Mouse (Mus musculus) left cerebral cortex, adult 2 months (tissue): ENCODE measurements around the gene Nsun5. TPM values are rescaled to one million over a fixed set of nuclear protein-coding genes. Genes with fewer than 3 reads are reported as not detected.

Experiments
- DNase-seq, 2 experiments: peaks; one replicate each; pipeline ENCODE4 v3.0.0; 2021 to 2022; ENCODE audit warnings: low spot score in 2 of 2, mixed read lengths in 1 of 2; ENCODE audit errors: extremely low spot score in 1 of 2
- H3K27ac ChIP-seq: fragments of 200-600 bp; 2 replicates; pipeline ENCODE4 v1.8.1; 2022
- H3K4me3 ChIP-seq: fragments of 200-600 bp; 2 replicates; pipeline ENCODE4 v1.8.1; 2022
- CTCF ChIP-seq: fragments of 200-600 bp; IDR thresholded peaks from 2 replicates; pipeline ENCODE4 v1.8.1; 2022; ENCODE audit warnings: antibody characterized with exemption, mild to moderate bottlenecking, moderate library complexity
- intact Hi-C: fragments of 180-260 bp; cut with DNase I; formaldehyde crosslinking; loops from one replicate; pipeline ENCODE4 v1.15.1; 2025
- long read RNA-seq, 2 experiments: library from polyadenylated mRNA; stranded (forward); transcript quantifications; one replicate each; pipeline ENCODE4 v2.0.0; 2021; ENCODE audit warnings: borderline mapping rate in 2 of 2
- total RNA-seq, 2 experiments: library from RNA; stranded (reverse); gene quantifications; 2 replicates each; pipeline ENCODE4 v1.2.3; 2021

Nsun5 gene
- total RNA-seq: 10 to 100 TPM; 22.2 to 22.6 TPM
- long read RNA-seq, experiment 1, partial matches to known transcripts: 4 of 15 reads
- long read RNA-seq, experiment 1, other reads (novel, unspliced or antisense): 9 of 15 reads
- long read RNA-seq, experiment 2, partial matches to known transcripts: 0 of 17 reads
- long read RNA-seq, experiment 2, other reads (novel, unspliced or antisense): 15 of 17 reads

GRCm38 (mm10) chr5:135369787-135370654 lies at the start of gene Nsun5:
Gene Nsun5, plus strand, starts transcription at chr5:135369953.
- Histone ChIP-seq H3K4me3 (peak within 1 kb of the TSS; percentile 81), H3K27ac (peak within 1 kb of the TSS; percentile 91)
- intact Hi-C loops: no loop called here
- peak; percentile 94 to 97 for DNase-seq
- TF ChIP-seq CTCF: no peak

GRCm38 (mm10) chr5:135322197-135322596 lies 47.6 kb upstream of the Nsun5 start:
- H3K4me3 ChIP-seq: no peak overlapping the region
- intact Hi-C loops: no loop called here
- no peak for TF ChIP-seq CTCF
- no peak overlapping the region for H3K27ac ChIP-seq
- DNase-seq: no peak

GRCm38 (mm10) chr5:135326121-135326659 lies 43.6 kb upstream of the Nsun5 start:
- no peak for DNase-seq
- no peak overlapping the region for H3K4me3 ChIP-seq
- H3K27ac ChIP-seq: no peak overlapping the region
- no peak for TF ChIP-seq CTCF
- intact Hi-C loops: no loop called here

DNA sequence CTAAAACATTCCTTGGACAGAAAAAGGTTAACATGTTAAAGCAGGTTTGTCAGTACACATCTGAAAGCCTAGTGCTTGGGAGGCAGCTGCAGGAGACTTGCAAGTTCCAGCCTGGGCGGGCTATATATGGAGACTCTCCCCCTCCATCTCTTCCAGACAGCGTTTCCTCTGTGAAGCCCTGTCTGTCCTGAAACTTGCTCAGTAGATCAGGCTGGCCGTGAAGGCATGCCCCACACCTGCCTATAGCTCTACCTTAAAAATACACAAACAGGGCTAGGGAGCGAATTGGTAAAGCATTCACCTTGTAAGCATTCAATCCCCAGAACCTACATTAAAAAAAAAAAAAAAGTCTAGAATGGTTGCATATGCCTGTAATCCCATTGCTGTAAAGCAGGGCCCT lies 40.3 kb upstream of the Nsun5 start:
- no peak overlapping the region for H3K4me3 ChIP-seq
- no peak for TF ChIP-seq CTCF
- no peak overlapping the region for H3K27ac ChIP-seq
- intact Hi-C loops: no loop called here
- DNase-seq: no peak

GRCm38 (mm10) chr5:135330201-135330600 lies 39.6 kb upstream of the Nsun5 start:
- intact Hi-C loops: no loop called here

GRCm38 (mm10) chr5:135331161-135331560 lies 38.6 kb upstream of the Nsun5 start:
- DNase-seq: no peak
- intact Hi-C loops: no loop called here

More at GRCm38 (mm10) chr5:135330201-135330600, 39.6 kb upstream of the Nsun5 start:
- no peak for DNase-seq
- H3K4me3 ChIP-seq: no peak overlapping the region
- no peak for TF ChIP-seq CTCF
- no peak overlapping the region for H3K27ac ChIP-seq

GRCm38 (mm10) chr5:135337575-135337974 lies 32.2 kb upstream of the Nsun5 start:
- intact Hi-C loops: no loop called here
- no peak for DNase-seq
- no peak overlapping the region for H3K27ac ChIP-seq
- peak; percentile 11 for TF ChIP-seq CTCF
- H3K4me3 ChIP-seq: no peak overlapping the region

More at GRCm38 (mm10) chr5:135331161-135331560, 38.6 kb upstream of the Nsun5 start:
- TF ChIP-seq CTCF: no peak
- no peak overlapping the region for H3K4me3 ChIP-seq
- H3K27ac ChIP-seq: no peak overlapping the region

GRCm38 (mm10) chr5:135345989-135346388 lies 23.8 kb upstream of the Nsun5 start:
- no peak for TF ChIP-seq CTCF
- intact Hi-C loops: no loop called here
- Histone ChIP-seq H3K27ac (no peak overlapping the region), H3K4me3 (no peak overlapping the region)
- no peak for DNase-seq

- Histone ChIP-seq H3K27ac (no peak overlapping the region), H3K4me3 (no peak overlapping the region)
- no peak for DNase-seq
- TF ChIP-seq CTCF: peak; percentile 26
- intact Hi-C loops: no loop called here
Measured at GRCm38 (mm10) chr5:135346430-135346829, 23.3 kb upstream of the Nsun5 start.

DNA sequence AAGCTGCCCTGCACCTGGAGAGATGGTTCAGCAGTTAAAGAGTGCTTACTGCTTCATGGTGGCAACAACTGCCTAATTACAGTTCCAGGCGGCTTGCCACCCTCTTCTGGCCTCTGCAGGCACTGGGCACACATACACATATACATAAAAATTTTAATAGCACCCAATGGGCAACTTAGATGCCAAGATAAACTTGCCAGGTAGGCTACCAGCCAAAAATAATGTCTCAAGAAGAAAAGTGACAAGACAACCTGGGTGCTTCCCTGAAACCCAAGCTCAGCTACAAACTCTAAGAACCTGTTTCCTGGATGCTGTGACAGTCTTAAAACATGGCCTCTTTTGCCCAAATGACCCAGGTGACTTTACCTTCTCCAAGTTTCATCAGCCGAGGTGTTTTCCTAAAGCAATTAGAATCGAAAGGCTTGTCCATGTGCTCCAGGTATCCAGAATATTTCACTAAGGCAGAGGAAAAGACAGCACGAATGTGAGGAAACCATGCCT lies 22.2 kb upstream of the Nsun5 start:
- Histone ChIP-seq H3K27ac (no peak overlapping the region), H3K4me3 (no peak overlapping the region)
- intact Hi-C loops: no loop called here
- no peak for DNase-seq
- no peak for TF ChIP-seq CTCF

GRCm38 (mm10) chr5:135349862-135350261 lies 19.9 kb upstream of the Nsun5 start, which contains the start of gene Fkbp6:
Gene Fkbp6, minus strand, starts transcription at chr5:135350044.
- no peak for TF ChIP-seq CTCF
- Histone ChIP-seq H3K27ac (no peak within 1 kb of the TSS), H3K4me3 (no peak within 1 kb of the TSS)
- intact Hi-C loops: no loop called here
- no peak for DNase-seq

DNA sequence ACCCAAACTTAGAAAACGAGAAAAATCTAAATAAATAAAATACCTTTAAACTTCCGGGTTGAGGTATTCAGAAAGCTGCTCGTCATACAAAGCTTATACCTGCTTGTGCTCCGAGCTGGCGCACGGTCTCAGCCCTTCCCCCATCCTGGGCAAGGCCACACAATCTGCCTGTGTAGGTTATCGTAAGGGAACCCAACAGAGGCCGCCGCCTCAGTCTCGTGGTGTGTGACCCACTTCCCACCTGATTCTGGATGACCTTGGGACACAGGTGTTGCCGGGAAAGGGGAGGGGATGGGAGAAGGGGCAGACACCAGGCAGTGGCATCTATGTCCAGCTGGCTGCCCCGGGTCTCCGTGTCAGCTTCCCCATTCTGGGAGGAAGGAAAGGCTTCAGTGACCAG lies 18.1 kb upstream of the Nsun5 start:
- H3K27ac ChIP-seq: no peak overlapping the region
- intact Hi-C loops: no loop called here
- H3K4me3 ChIP-seq: no peak overlapping the region
- no peak for TF ChIP-seq CTCF
- DNase-seq: no peak
